Mouse (Mus musculus) c-Kit-positive CD71-positive TER-119-positive erythroid progenitor cells, embryonic 14.5 days (primary cell): ENCODE measurements around the gene Zfp53.

Source experiments
- DNase-seq: peaks from one replicate; pipeline ENCODE4 v3.0.0-alpha.2; 2013; ENCODE audit warnings: low spot score

The Zfp53 gene

GRCm38 (mm10) chr17:21526270-21526669 is 37.5 kb downstream of the Zfp53 start:
- no peak for DNase-seq

GRCm38 (mm10) chr17:21530645-21531330 is 42.0 kb downstream of the Zfp53 start:
- no peak for DNase-seq

- DNase-seq, result no peak
Observed at GRCm38 (mm10) chr17:21531621-21532020, 42.8 kb downstream of the Zfp53 start.

- DNase-seq, result peak; percentile 34
Observed at GRCm38 (mm10) chr17:21532101-21532951, 43.5 kb downstream of the Zfp53 start.

- no peak for DNase-seq
Observed at GRCm38 (mm10) chr17:21533961-21534360, 45.2 kb downstream of the Zfp53 start.

- peak; percentile 85 for DNase-seq
Observed at GRCm38 (mm10) chr17:21534460-21535095, 45.8 kb downstream of the Zfp53 start.

- DNase-seq, result peak; percentile 58
Observed at GRCm38 (mm10) chr17:21535096-21536001, 46.6 kb downstream of the Zfp53 start, which contains the start of gene Zfp52. TSS of gene Zfp52 (plus strand) at chr17:21535539.

GRCm38 (mm10) chr17:21536096-21536495 is 47.3 kb downstream of the Zfp53 start:
- no peak for DNase-seq

- DNase-seq, result no peak
Observed at GRCm38 (mm10) chr17:21536676-21537075, 47.9 kb downstream of the Zfp53 start.

- DNase-seq, result no peak
Observed at GRCm38 (mm10) chr17:21557831-21558230, 69.0 kb downstream of the Zfp53 start.
